Mouse (Mus musculus) heart, postnatal 14 days (tissue): ENCODE data around the gene Igsf21. TPM values are rescaled to one million over a fixed set of nuclear protein-coding genes. Genes with fewer than 3 reads are reported as not detected.

Experiments
- DNase-seq, 2 experiments: peaks; one replicate each; pipeline ENCODE4 v3.0.0; 2021 to 2022
- intact Hi-C: fragments of 180-260 bp; cut with DNase I; formaldehyde crosslinking; loops from one replicate; pipeline ENCODE4 v1.15.1; 2025
- long read RNA-seq, 2 experiments: library from polyadenylated mRNA; stranded (forward); transcript quantifications; one replicate each; pipeline ENCODE4 v2.0.0; 2021
- total RNA-seq, 2 experiments: library from RNA; stranded (reverse); gene quantifications; 2 replicates each; pipeline ENCODE4 v1.2.3; 2021

The Igsf21 gene
- under 1 TPM in 1 of 2 experiments, not detected in 1; 0.31 TPM for total RNA-seq
- long read RNA-seq, experiment 1, result 0 reads
- long read RNA-seq, experiment 2, partial matches to known transcripts, result 0 of 1 reads
- long read RNA-seq, experiment 2, other reads (novel, unspliced or antisense), result 0 of 1 reads

GRCm38 (mm10) chr4:140246180-140247005, at the start of gene Igsf21:
TSS of gene Igsf21 (minus strand) at chr4:140246784.
- intact Hi-C loops, result no loop called here
- DNase-seq, result peak in 1 of 2 experiments; percentile 12

DNA sequence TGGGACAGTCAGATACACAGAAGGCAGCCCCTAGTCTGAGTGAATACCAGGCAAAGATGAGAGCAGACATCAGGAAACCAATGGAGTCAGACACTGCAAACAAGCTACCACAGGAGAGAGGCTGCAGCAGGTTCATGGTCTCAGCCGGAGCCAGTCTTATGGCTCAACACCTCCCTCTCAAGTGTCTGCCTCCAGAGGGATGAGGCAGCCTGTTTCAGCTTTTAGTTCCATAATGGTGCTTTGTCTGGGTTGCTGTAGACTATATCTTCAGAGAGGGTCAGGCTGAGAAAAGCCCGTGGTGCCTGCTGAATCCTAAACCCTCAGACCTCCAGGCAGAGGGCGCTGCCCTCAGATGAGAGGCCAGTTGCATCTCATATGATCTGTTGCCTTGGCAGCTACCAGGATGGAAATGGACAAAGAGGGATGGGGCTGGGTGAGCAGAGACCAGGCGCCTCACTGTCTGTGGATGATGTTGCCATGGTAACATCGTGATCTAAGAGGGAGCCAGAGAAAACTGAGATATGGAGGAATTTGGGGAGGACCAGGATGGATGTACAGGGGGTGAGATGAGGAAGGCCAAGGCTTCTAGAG, 39.2 kb upstream of the Igsf21 start:
- intact Hi-C loops, result no loop called here

GRCm38 (mm10) chr4:140283398-140283797, 36.8 kb upstream of the Igsf21 start:
- peak; percentile 53 to 68 for DNase-seq
- intact Hi-C loops, result no loop called here

More for the DNA sequence above, 39.2 kb upstream of the Igsf21 start:
- DNase-seq, result no peak

GRCm38 (mm10) chr4:140278269-140278668, 31.7 kb upstream of the Igsf21 start:
- intact Hi-C loops, result no loop called here
- no peak for DNase-seq

DNA sequence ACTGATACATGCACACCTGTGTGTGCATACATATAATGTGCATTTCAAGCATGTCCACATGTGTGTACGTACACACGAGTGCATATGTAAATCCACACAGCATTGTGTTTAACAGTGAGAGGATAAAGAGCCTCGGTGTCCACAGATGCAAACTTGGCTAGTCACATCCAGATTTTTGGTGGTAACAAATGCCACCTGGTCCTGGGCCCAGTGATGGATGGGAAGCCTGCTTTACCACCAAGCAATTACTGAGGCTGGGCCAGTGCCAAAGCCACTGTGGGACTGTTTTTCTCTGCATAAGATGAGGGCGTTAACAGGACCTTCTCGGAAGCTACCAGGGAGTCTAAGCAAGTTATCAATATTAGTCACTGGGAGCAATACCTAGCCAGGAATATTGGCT, 25.3 kb upstream of the Igsf21 start:
- no peak for DNase-seq
- intact Hi-C loops, result no loop called here

DNA sequence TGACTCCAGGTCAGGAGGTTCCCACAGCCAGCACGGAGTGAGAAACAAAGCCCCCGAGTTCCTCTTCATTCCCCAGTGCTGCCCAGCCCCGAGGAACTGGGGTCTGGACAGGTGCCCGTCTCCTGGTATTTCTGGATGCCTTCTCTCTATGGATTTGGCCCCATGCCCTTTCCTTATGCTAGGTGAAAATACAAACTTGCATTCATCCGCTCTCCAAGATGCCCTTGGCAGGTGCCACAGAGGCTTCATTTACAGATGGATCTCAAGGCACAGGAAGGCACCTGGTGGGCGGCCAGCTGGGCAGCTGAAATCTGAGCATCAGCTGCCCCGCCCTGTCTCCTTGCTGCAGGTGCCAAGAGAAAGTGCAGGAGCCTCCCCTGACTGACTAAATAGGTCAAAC, 23.9 kb upstream of the Igsf21 start:
- intact Hi-C loops, result no loop called here
- DNase-seq, result no peak

DNA sequence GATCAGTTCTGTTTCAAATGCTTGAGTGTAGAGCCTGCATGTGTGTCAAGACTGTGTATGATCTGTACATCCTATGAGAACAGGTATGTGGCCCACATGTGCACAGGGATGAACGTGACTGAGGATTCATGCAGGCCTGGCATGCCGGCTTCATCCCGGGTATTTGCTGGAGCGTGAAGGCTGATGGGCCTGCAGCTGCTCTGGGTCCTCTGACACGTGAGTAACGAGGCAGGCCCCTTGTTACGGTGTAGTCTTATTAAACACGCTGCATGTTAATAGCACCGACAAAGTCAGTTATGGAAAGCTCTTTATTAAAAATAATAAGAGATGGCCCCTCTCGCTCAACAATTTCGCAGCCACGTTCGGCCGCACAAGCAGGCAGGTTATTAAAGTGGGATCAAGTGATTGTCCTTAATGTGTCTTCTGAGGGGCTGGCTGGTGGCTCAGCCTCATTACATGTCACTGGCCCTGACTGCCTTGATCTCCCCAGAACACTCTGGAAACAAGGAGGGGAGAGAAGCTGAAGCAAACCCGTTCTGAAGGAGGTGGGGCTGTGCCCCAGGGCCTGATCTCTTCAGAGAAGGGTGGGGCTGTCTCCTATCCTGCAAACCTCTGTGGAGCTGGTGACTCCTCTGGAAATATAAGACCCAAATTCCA, 22.7 kb upstream of the Igsf21 start:
- intact Hi-C loops, result no loop called here
- no peak for DNase-seq

- no peak for DNase-seq
- intact Hi-C loops, result no loop called here
These were observed 21.3 kb upstream of the Igsf21 start for GRCm38 (mm10) chr4:140267835-140268234.

- DNase-seq, result no peak
- intact Hi-C loops, result no loop called here
These were observed 20.5 kb upstream of the Igsf21 start for GRCm38 (mm10) chr4:140267086-140267485.

DNA sequence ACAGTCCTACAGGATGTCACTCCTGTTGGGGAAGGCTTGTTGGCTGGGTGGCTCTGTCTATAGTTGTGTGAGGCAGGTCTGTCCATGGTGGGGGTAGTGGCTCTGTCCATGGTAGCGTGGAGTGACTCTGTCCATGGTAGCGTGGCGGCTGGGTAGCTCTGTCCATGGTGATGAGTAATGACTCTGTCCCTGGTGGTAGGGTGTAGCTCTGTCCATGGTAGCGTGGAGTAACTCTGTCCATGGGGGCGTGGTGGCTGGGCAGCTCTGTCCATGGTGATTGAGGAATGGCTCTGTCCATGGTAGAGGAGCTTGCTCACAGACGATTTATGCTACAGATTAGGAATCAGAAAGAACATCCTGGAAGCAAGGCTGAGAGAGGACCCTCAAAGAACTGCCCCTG, 12.4 kb upstream of the Igsf21 start:
- intact Hi-C loops, result loop anchor here (10.0 kb wide), 1 partner anchor 416 kb away; no protein-coding TSS in a partner anchor
- DNase-seq, result peak; percentile 39 to 67

DNA sequence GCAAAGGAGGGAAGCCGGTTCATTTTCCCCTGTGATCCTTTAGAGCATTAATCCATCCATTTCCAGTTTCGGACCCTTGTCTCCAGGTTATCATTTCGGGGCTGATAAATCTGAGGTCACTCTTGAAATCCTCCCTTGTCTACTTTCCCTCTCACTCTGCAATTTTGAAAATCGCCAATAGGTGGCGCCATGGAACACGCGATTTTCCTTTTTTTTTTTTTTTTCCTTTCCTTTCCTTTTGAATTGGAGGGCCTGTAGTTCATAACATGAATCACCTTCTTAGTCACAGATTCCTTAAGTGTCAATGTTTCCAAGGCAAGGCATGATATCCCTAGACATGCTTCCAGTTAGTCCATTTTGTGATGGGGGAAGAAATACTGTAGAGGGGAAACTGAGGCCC, 5.8 kb upstream of the Igsf21 start:
- intact Hi-C loops, result loop anchor here (2.0 to 10.0 kb wide), 2 partner anchors 286 to 422 kb away; no protein-coding TSS in a partner anchor
- peak in 1 of 2 experiments; percentile 17 for DNase-seq

GRCm38 (mm10) chr4:140249011-140249744, 2.6 kb upstream of the Igsf21 start:
- intact Hi-C loops, result loop anchor here (2.0 kb wide), 1 partner anchor 376 kb away; no protein-coding TSS in a partner anchor

DNA sequence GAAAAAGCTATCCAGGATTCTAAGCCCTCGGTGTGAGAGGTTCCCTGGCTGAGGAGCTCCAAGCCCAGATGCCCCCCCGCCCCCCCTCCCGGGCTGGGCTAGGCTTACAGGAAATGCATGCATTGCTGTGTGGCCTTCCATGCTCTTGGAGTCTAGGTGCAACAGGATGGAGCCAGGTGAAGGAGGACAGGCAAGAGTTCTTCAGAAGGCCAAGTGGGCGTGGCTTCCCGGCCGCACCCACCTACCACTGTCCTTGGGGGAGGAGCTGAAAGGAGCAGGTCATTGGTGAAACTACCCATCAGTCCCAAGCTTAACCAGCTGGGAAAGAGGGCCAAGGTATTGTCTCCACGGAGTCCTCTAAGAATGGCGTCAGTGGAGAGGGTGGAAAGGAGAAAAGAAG, 1.8 kb upstream of the Igsf21 start:
- DNase-seq, result no peak
- intact Hi-C loops, result loop anchor here (2.0 kb wide), 1 partner anchor 376 kb away; no protein-coding TSS in a partner anchor

More at GRCm38 (mm10) chr4:140249011-140249744, 2.6 kb upstream of the Igsf21 start:
- peak; percentile 20 to 51 for DNase-seq

DNA sequence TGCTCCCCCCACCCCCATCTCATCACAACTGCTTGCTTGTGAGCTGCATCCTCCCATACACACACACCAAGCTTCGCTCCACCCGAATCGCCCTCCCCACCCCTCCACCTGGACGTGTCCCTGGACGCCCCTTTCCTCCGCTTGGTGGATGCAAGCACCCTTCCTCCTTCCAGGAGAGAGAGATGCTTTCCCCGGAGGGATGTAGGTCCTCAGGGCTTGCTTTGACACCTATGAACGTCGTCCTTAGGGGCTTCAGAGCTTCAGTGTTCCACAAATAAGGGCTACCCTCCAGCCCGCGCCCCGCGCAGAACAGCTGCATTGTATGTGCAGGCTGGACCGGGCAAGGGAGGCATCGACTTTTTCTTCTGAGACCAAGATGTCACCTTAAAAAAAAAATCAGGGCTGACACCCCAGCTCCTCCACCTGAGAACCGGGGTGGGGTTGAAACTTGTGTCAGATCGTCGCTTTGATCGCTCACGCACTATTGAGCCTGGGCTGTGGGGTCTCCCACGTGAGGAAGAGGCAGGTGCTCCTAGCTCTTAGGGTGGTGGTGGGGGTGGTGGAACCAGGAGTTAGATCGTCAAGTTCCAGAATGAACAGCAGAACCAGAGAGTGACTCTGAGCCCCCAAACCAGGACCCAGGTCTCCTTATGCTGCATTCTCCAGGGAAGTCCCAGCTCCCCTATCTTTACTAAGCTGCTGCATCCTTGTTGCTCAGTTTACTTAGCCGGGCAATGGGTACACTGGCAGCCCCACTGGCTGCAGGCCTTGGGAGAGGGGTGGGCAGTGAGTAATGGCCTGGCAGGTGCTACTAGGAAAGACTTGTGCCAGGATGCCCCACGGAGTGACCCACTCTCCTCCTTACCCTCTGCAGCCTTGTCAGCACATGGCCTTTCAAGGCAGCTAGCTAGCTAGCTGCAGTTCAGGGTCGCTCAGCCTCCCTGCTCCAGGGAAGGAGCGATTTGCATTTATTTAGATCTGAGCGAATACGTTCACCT, 721 bp upstream of the Igsf21 start:
- no peak for DNase-seq
- intact Hi-C loops, result loop anchor here (2.0 kb wide), 1 partner anchor 375 kb away; no protein-coding TSS in a partner anchor

GRCm38 (mm10) chr4:140245286-140246179, 1.1 kb downstream of the Igsf21 start:
- no peak for DNase-seq
- intact Hi-C loops, result no loop called here

DNA sequence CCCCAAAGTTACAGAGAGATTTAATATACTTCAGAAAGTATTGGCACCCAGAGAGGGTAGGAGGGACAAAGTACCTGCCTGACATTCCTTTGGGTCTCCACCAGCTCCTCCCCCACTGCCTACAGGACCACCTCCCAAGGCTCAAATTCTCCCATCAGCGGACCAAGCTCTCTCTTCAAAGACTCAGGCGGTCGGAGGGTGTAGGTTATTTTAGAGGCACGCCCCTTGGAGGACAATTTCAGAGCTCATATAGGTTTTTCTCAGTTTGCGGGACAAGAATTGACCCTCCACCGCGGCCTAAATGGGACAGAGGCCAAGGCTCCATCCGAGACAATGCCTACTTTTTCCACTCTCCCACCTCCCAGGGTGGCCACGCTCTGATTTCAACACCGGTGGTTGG, 1.7 kb downstream of the Igsf21 start:
- intact Hi-C loops, result no loop called here
- no peak for DNase-seq

DNA sequence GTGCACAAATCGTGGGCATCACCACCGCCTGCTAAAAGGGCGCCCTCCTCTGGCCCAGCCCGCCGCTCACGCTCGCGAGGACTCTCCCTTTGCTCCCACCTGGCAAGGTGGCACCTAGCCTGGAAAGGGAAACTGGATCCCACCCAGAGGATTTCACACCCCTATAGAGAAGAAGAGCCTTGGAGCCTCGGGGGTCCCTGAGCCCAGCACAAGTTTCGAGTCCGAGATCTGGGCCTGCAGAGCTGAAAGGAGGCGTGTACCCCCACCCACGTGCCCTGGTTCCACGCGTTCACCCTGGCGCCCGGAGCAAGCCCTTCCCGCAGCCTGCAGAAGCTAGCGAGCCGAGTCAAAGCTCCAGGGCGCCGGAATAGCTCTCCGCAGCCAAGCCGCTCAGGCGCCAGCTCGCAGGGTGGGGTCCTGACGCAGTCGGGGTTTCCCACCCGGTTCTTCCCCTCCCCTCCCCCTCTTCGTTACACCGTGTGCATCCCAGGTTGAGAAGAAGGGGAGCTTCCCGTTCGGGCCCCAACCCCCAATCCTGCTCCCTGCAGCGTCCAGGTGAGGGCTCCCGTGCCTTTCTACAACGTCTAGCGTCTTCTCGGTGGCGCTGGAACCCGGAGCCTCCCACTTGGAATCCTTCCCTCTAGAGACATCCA, 2.3 kb downstream of the Igsf21 start:
- intact Hi-C loops, result no loop called here
- DNase-seq, result no peak
